Mouse (Mus musculus): Measurements from ENCODE around the gene Gpr84. TPM values are rescaled to one million over a fixed set of nuclear protein-coding genes. Genes with fewer than 3 reads are reported as not detected.

Gpr84 gene
- total RNA-seq, 2 experiments from 2014 or later: not detected

GRCm38 (mm10) chr15:103343556-103343955, 33.1 kb upstream of the Gpr84 start:
- no peak for TF ChIP-seq CTCF (IDR thresholded peaks at IDR 0.05)
- intact Hi-C loops (cut with DNase I): no loop called here
- no peak for DNase-seq
- Histone ChIP-seq H3K27ac (no peak overlapping the region), H3K4me3 (no peak overlapping the region)

GRCm38 (mm10) chr15:103343008-103343407, 32.6 kb upstream of the Gpr84 start:
- Histone ChIP-seq H3K4me3 (no peak overlapping the region), H3K27ac (no peak overlapping the region)
- DNase-seq: no peak
- intact Hi-C loops (cut with DNase I): no loop called here
- no peak for TF ChIP-seq CTCF (IDR thresholded peaks at IDR 0.05)

DNA sequence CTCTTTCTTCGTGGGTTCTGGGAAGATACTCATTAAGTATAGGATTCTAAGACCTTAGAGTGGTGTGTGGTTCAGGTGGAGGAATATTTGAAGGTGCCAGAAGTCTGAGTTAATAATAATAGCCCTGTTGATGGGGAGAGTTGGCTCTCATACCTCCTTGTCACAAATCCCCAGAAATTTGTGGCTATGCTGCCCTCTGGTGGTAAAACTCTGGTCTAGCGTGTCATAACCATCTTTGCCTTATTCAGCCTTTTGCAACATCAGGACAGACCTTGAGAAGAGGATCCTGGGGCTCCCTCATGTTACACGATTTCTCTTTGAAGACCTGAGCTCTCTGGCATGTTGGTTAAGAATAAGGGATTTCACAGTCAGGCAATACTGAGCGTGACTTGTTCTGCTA, 32.0 kb upstream of the Gpr84 start:
- peak; percentile 80 for DNase-seq
- intact Hi-C loops (cut with DNase I): no loop called here
- no peak overlapping the region for H3K27ac ChIP-seq
- peak; percentile 84 for TF ChIP-seq CTCF (IDR thresholded peaks at IDR 0.05)
- H3K4me3 ChIP-seq: no peak overlapping the region

GRCm38 (mm10) chr15:103341547-103341946, 31.1 kb upstream of the Gpr84 start:
- DNase-seq: no peak
- no peak overlapping the region for H3K27ac ChIP-seq
- no peak for TF ChIP-seq CTCF (IDR thresholded peaks at IDR 0.05)
- H3K4me3 ChIP-seq: no peak overlapping the region
- intact Hi-C loops (cut with DNase I): no loop called here

DNA sequence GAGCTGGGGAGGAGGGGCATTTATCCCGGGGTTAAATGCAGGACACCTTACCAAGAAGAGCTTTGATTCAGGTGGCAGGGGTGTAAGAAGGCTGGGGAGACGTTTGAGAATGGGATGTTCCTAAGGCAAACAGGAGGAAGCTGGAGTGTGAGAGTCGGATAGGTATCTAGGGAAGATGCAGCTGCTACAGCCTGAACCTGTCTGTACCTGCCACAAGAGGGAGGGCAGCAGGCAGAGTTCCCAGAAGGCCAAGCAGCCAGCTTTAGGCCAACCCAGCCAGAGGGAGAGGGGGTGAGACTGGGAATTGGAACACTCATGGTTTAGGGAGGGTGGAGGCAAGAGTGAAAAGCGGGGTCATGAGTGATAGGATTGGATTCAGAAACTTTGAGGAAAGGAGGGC, 30.4 kb upstream of the Gpr84 start:
- no peak for DNase-seq
- Histone ChIP-seq H3K4me3 (no peak overlapping the region), H3K27ac (no peak overlapping the region)
- intact Hi-C loops (cut with DNase I): no loop called here
- no peak for TF ChIP-seq CTCF (IDR thresholded peaks at IDR 0.05)

DNA sequence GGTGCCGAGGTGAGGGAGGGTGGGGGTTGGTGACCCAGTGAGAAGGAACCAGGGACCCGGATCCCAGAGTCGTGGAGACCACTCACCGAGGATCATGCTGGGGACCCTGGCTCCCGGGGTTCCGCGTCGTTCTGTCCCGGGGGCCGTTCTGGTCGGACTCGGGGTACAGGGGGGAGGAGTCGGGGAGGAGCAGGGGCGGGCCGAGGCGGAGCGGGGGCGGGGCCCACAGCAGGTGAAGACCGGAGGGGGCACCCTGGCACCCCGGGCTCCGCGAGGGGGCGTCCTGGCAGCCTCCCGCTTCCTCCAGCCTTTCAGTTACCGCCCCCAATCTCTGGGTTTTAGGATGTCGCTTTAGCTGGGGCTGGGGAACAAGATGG, 29.5 kb upstream of the Gpr84 start, which contains the start of gene Zfp385a:
TSS of gene Zfp385a (minus strand) at position 133 of the 377 bp plus-strand sequence.
- Histone ChIP-seq H3K4me3 (peak within 1 kb of the TSS; percentile 71), H3K27ac (no peak within 1 kb of the TSS)
- TF ChIP-seq CTCF (IDR thresholded peaks at IDR 0.05): no peak
- no peak for DNase-seq
- intact Hi-C loops (cut with DNase I): no loop called here

- Histone ChIP-seq H3K27ac (no peak overlapping the region), H3K4me3 (peak overlapping the region; percentile 71)
- no peak for DNase-seq
- TF ChIP-seq CTCF (IDR thresholded peaks at IDR 0.05): no peak
- intact Hi-C loops (cut with DNase I): no loop called here
These were observed 29.0 kb upstream of the Gpr84 start for GRCm38 (mm10) chr15:103339166-103339960.

GRCm38 (mm10) chr15:103338829-103339165, 28.4 kb upstream of the Gpr84 start:
- no peak for TF ChIP-seq CTCF (IDR thresholded peaks at IDR 0.05)
- H3K27ac ChIP-seq: no peak overlapping the region
- no peak for DNase-seq
- intact Hi-C loops (cut with DNase I): no loop called here
- no peak overlapping the region for H3K4me3 ChIP-seq

DNA sequence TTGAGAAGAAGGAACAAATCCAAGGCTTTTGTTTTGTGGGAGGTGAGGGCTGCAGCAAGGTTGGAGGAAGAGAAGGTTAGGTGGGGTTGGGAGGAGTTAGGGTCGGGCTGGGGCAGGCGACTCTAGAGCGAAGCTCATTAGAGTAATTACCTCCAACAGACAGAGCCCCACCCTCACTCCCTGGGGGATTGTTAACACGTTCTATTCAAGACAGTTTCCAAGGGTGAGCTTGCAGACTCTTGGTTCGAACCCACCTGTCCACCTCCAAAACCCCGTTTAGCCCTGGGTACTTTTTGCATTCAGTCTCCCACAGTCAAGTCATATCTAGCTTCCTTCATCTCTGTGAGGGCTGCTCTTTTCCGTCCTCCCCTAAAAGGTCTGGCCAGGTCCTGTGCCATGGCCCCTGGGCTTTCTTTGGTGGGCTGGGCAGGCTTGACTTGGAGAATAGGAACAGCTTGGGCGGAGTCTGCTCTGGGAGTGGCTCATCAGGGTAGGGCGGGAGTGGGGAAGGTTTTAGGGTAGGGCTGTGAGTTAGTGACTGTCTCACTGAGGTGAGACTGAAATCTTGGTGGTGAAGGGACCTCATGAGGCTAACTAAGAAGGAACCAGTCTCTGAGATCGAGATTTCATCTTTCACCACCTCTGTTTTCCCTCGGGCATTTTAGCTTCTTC, 26.7 kb upstream of the Gpr84 start:
- TF ChIP-seq CTCF (IDR thresholded peaks at IDR 0.05): no peak
- Histone ChIP-seq H3K4me3 (no peak overlapping the region), H3K27ac (no peak overlapping the region)
- no peak for DNase-seq
- intact Hi-C loops (cut with DNase I): no loop called here

DNA sequence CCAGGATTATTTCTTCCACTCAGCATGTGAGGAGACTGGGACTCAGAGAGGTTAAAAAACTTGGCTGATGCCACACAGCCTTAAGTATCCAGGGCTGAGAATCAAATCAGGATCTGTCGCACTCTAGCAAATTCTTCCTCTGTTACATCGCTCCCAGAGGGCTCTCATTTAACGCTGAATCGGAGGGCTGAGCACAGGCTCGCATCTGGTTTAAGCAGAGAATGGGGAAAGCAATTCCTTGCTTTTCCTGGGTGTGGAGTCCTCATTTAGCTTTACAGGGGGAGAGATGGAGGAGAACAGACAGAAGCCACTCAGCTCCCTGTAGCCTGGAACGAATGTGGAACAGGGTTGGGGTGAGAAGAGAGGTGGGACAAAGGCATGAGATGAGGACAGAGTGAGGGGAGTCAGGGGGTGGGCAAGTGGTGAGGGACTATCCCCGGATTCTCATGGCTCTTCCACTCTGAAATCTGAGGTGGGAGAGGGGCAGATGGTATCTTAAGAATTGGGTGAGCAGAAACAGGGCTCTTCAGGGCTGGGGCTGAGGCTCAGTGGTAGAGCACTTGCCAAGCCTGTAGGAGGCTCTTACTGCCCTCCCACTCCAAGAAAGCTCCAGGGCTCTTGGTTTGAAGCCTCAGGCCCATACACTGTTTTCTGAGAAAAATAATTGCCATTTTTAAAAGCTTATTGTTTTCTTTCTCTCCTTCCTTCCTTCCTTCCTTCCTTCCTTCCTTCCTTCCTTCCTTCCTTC, 25.2 kb upstream of the Gpr84 start:
- no peak for TF ChIP-seq CTCF (IDR thresholded peaks at IDR 0.05)
- Histone ChIP-seq H3K27ac (peak overlapping the region; percentile 35; the same call in 1 of the 2 replicates), H3K4me3 (no peak overlapping the region)
- intact Hi-C loops (cut with DNase I): no loop called here
- DNase-seq: no peak

- intact Hi-C loops (cut with DNase I): no loop called here
- Histone ChIP-seq H3K27ac (peak overlapping the region; percentile 35; the same call in 1 of the 2 replicates), H3K4me3 (no peak overlapping the region)
- no peak for TF ChIP-seq CTCF (IDR thresholded peaks at IDR 0.05)
- peak; percentile 65 for DNase-seq
These were observed 24.6 kb upstream of the Gpr84 start for GRCm38 (mm10) chr15:103335040-103335439.

- DNase-seq: no peak
- Histone ChIP-seq H3K27ac (peak overlapping the region; percentile 59), H3K4me3 (peak overlapping the region; percentile 47)
- no peak for TF ChIP-seq CTCF (IDR thresholded peaks at IDR 0.05)
- intact Hi-C loops (cut with DNase I): no loop called here
These were observed 23.8 kb upstream of the Gpr84 start for GRCm38 (mm10) chr15:103334194-103334593.

DNA sequence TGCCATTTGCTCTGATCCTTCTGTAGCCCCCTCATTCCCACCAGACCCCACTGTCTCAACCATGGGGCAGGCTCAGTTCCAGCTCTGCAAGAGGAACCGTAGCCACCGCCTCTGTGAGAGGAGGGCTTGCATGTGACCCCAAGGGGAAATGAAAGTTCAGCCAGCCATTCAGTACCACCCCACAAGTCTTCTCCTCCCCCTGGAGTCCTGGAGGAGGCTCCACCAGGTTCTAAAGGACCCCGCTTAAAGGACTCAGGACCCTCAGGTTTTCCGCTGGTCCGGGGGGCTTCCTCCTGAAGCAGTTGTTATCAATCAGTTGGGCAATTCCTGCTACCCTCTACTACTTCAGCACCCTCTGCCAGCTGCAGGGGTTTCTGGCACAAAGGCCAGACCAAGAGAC, 23.3 kb upstream of the Gpr84 start:
- Histone ChIP-seq H3K4me3 (peak overlapping the region; percentile 47), H3K27ac (peak overlapping the region; percentile 59)
- intact Hi-C loops (cut with DNase I): no loop called here
- peak; percentile 52 for DNase-seq
- TF ChIP-seq CTCF (IDR thresholded peaks at IDR 0.05): no peak

Data from gastrocnemius, adult 2 months (tissue).